Mouse (Mus musculus) embryonic fibroblast, embryonic 13.5 days (primary cell): ENCODE measurements around the gene Cux2.

ENCODE experiments used
- CTCF ChIP-seq: IDR thresholded peaks from 2 replicates; pipeline ENCODE4 v1.5.1; 2011; ENCODE audit warnings: mild to moderate bottlenecking, control low read depth, low read length, moderate library complexity, borderline replicate concordance; ENCODE audit not compliant: insufficient read depth
- POLR2A ChIP-seq: IDR thresholded peaks from 2 replicates; pipeline ENCODE4 v1.6.1; 2011; ENCODE audit warnings: low read depth, mild to moderate bottlenecking, control low read depth, low read length, moderate library complexity

DNA sequence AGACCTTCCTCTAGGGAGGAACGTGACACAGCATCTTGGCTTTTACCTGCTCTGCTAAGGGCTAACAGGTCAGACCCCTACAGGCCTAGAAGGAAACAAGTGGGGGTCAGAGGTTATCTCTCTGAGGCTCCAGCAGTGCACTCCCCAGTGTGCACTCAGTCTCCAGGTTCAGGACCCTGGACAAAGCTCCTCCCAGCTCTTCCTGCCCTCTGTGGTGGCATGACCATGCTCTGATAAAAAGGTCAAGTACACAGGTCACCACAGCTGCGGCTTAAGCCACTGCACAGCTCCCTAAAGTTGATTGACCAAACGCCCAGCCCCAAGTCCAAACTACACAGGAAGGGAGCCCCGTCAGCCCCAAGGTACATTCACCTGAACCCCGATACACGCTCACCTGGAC is 46.4 kb downstream of the Cux2 start:
- TF ChIP-seq CTCF, result no peak
- no peak for TF ChIP-seq POLR2A
